Mouse (Mus musculus): ENCODE data around the gene Olfr494. TPM values are rescaled to one million over a fixed set of nuclear protein-coding genes. Genes with fewer than 3 reads are reported as not detected.

Olfr494 gene
- polyA plus RNA-seq (2012; rRNA removed; ENCODE audit: low replicate concordance), result not detected in 2 replicates

DNA sequence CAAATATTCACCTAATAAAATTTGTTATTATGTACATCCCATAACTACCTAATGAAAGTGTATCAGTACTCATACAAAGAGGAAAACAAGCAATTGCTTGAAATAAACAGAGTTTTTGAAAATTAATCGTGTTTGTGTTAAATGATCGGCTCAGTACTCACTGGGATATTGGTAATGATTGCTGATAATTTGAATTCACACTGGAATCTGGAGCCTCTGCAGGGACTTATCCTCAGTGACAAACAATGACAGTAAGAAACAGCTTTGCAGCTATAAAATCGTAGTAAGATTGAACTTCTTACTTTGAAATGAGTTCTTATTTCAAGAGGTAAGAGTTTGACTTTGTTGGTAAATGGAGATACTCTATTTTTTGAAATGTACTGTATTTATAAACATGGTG, at the start of gene Olfr494:
TSS of gene Olfr494 (plus strand) at position 301 of the 400 bp plus-strand sequence.

DNA sequence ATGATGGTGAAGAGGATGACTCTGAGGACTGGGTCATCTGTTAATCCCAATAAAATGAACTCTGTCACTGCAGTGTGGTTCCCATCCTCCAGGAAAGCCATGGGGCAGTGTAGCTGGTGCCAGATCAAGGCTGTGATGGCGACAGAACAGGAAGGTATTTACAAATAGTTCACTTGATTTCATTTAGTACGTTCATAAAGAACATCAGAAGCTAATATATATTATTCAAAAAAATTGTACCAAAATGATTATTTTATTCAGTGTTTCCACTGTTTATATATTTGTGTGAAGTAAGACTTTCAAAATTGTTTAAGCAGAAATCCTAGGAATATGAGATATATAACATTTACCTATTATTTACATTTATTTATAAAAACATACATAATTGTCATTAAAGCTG, 41.6 kb upstream of the Olfr494 start, which contains the start of gene Olfr492:
TSS of gene Olfr492 (minus strand) at position 101 of the 400 bp plus-strand sequence.

DNA sequence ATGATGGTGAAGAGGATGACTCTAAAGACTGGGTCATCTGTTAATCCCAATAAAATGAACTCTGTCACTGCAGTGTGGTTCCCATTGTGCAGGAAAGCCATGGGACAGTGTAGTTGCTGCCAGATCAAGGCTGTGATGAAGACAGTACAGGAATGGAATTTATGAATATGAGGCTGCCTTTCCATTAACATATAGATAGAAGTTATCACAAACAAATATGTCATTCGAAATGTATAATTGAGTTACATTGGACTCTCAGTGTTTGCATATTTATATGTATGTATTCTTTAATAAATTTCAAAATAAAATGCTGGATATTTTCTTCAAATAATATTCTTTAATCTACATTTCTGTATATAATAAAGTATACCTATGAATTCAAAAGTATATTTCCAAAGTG, 18.3 kb upstream of the Olfr494 start, which contains the start of gene Olfr493:
TSS of gene Olfr493 (minus strand) at position 101 of the 400 bp plus-strand sequence.

DNA sequence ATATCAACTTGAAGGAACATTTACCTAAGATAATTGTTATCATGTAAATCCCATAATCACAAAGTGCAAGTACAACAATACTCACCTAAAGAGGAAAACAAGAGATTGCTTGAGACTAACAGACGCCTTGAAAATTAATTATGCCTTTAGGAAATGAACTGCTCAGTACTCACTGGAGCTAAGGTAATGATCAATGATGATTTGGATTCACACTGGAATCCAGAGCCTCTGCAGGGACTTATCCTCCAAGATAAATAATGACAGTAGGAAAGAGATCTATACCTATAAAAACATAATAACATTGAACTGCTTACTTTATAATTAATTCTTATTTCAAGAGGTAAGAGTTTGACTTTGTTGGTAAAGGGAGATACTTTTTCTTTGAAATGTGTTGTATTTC, 27.7 kb downstream of the Olfr494 start, which contains the start of gene Olfr495:
TSS of gene Olfr495 (plus strand) at position 301 of the 400 bp plus-strand sequence.

Other genes with a start within 250 kb of the Olfr494 start
- gene Olfr484, start 237.9 kb upstream of the Olfr494 start, polyA plus RNA-seq (2012; rRNA removed; ENCODE audit: low replicate concordance), result not detected in 2 replicates
- not detected in 2 replicates for gene Olfr485, start 205.5 kb upstream of the Olfr494 start, polyA plus RNA-seq (2012; rRNA removed; ENCODE audit: low replicate concordance)
- gene Olfr486, start 192.6 kb upstream of the Olfr494 start, polyA plus RNA-seq (2012; rRNA removed; ENCODE audit: low replicate concordance), result not detected in 2 replicates
- not detected in 2 replicates for gene Olfr487, start 150.7 kb upstream of the Olfr494 start, polyA plus RNA-seq (2012; rRNA removed; ENCODE audit: low replicate concordance)
- gene Olfr488, start 107.0 kb upstream of the Olfr494 start, polyA plus RNA-seq (2012; rRNA removed; ENCODE audit: low replicate concordance), result not detected in 2 replicates
- not detected in 2 replicates for gene Olfr490, start 76.4 kb upstream of the Olfr494 start, polyA plus RNA-seq (2012; rRNA removed; ENCODE audit: low replicate concordance)
- gene Olfr491, start 51.9 kb upstream of the Olfr494 start, polyA plus RNA-seq (2012; rRNA removed; ENCODE audit: low replicate concordance), result not detected in 2 replicates
- not detected in 2 replicates for gene Olfr492, start 41.7 kb upstream of the Olfr494 start, polyA plus RNA-seq (2012; rRNA removed; ENCODE audit: low replicate concordance)
- gene Olfr493, start 18.4 kb upstream of the Olfr494 start, polyA plus RNA-seq (2012; rRNA removed; ENCODE audit: low replicate concordance), result not detected in 2 replicates
- not detected in 2 replicates for gene Olfr495, start 27.8 kb downstream of the Olfr494 start, polyA plus RNA-seq (2012; rRNA removed; ENCODE audit: low replicate concordance)
- not detected in 2 replicates for gene Olfr497, start 55.1 kb downstream of the Olfr494 start, polyA plus RNA-seq (2012; rRNA removed; ENCODE audit: low replicate concordance)
- not detected in 2 replicates for gene Olfr498, start 100.0 kb downstream of the Olfr494 start, polyA plus RNA-seq (2012; rRNA removed; ENCODE audit: low replicate concordance)
- not detected in 2 replicates for gene Olfr502, start 159.7 kb downstream of the Olfr494 start, polyA plus RNA-seq (2012; rRNA removed; ENCODE audit: low replicate concordance)
- not detected in 2 replicates for gene Olfr503, start 179.2 kb downstream of the Olfr494 start, polyA plus RNA-seq (2012; rRNA removed; ENCODE audit: low replicate concordance)
- not detected in 2 replicates for gene Olfr504, start 200.5 kb downstream of the Olfr494 start, polyA plus RNA-seq (2012; rRNA removed; ENCODE audit: low replicate concordance)
- gene Olfr506, start 245.5 kb downstream of the Olfr494 start, polyA plus RNA-seq (2012; rRNA removed; ENCODE audit: low replicate concordance), result not detected in 2 replicates